Mouse (Mus musculus) thymus, adult 2 months (tissue): ENCODE results near the gene Gast.

Experiments used
- CTCF ChIP-seq: fragments of 200-500 bp; IDR thresholded peaks from 2 replicates; pipeline ENCODE4 v1.5.1; 2012; ENCODE audit warnings: mild to moderate bottlenecking, control low read depth, low read length, moderate library complexity, borderline replicate concordance; ENCODE audit not compliant: control insufficient read depth, poor library complexity, insufficient read depth; ENCODE audit errors: extremely low read depth
- POLR2A ChIP-seq: fragments of 200-500 bp; IDR thresholded peaks from 2 replicates; pipeline ENCODE4 v1.6.1; 2012; ENCODE audit warnings: mild to moderate bottlenecking, low read length, control low read depth, moderate library complexity; ENCODE audit not compliant: control insufficient read depth, poor library complexity, insufficient read depth; ENCODE audit errors: extremely low read depth

- no peak for TF ChIP-seq CTCF
- TF ChIP-seq POLR2A: no peak
Measured at GRCm38 (mm10) chr11:100327761-100328160, 6.4 kb upstream of the Gast start.
